ENCODE assay signal across 21 mouse cellular contexts in genomic region chr19:60973508-60973907, GRCm38 (mm10).
DNase-seq lines count a peak whose midpoint lies in the region; ATAC-seq lines count a peak whose summit lies in the region.
"Had no signal": no experiment of that assay in that cellular context is flagged by ENCODE, and none has a peak within 500 bp of the region (broad histone marks: within the 10 kb centered on the region; RNA-seq: fewer than 3 reads in every experiment).

No protein-coding gene starts in this region.

- DNase-seq in heart, adult 11 months: peak; percentile 77
- DNase-seq in heart, adult 18-20 months: no peak
- peak; percentile 39 for DNase-seq in 3134 (ENCODE audit: extremely low read depth, insufficient read length, low spot score)
- DNase-seq in Muller cell, postnatal 12 days (ENCODE audit: inconsistent ontology term): peak; percentile 16
- DNase-seq in gonadal fat pad, adult 2 months (ENCODE audit: low read depth): peak; percentile 57
- DNase-seq in T-cell, adult 2 months (ENCODE audit: low spot score): no peak
- DNase-seq: adrenal gland, adult 8-10 months; adrenal gland, postnatal 14 days; adrenal gland, postnatal 36 days; B cell, adult 2 months; cerebellum, adult 11 months; cerebellum, adult 18-20 months; cerebellum, adult 8-10 months; cerebellum, adult 9-11 months; cerebellum, postnatal 14 days; cerebellum, postnatal 36 days; embryo, embryonic 11 days had no signal

- no peak for ATAC-seq in CD4-positive, CD25-positive, alpha-beta regulatory T cell, adult 4 months
- ATAC-seq: activated CD4-positive, CD25-positive, alpha-beta regulatory T cell, adult 4 months; forebrain, embryonic 14.5 days; forebrain, embryonic 16.5 days had no signal

Comparison
In these comparisons a context has a peak if more than half of its experiments do, and no peak if none do; other contexts are left out.
1. DNase-seq: peak in heart, adult 11 months (single experiment), 3134 (single experiment), Muller cell, postnatal 12 days (single experiment) and gonadal fat pad, adult 2 months (single experiment); none in heart, adult 18-20 months (0 of 2) and T-cell, adult 2 months (single experiment).